Mouse (Mus musculus): ENCODE results near the gene Tmprss9. TPM values are rescaled to one million over a fixed set of nuclear protein-coding genes. Genes with fewer than 3 reads are reported as not detected.

Gene Tmprss9
- polyA plus RNA-seq, 1 experiment = 0.12 TPM

GRCm38 (mm10) chr10:80843087-80843930 is 28.3 kb upstream of the Tmprss9 start:
- no peak for DNase-seq (ENCODE audit: low read depth)

GRCm38 (mm10) chr10:80843931-80844547 is 27.6 kb upstream of the Tmprss9 start, which contains the start of gene Lingo3:
Gene Lingo3, minus strand, starts transcription at chr10:80844039.
- no peak for DNase-seq (ENCODE audit: low read depth)

GRCm38 (mm10) chr10:80845055-80845693 is 26.5 kb upstream of the Tmprss9 start:
- no peak for DNase-seq (ENCODE audit: low read depth)

GRCm38 (mm10) chr10:80845732-80846131 is 25.9 kb upstream of the Tmprss9 start:
- no peak for DNase-seq (ENCODE audit: low read depth)

GRCm38 (mm10) chr10:80848571-80848970 is 23.1 kb upstream of the Tmprss9 start:
- no peak for DNase-seq (ENCODE audit: low read depth)

- DNase-seq (ENCODE audit: low read depth) = peak; percentile 45
Observed at GRCm38 (mm10) chr10:80854913-80855748, 16.5 kb upstream of the Tmprss9 start, which contains the start of the genes Lsm7 and Sppl2b. Gene Lsm7, minus strand, starts transcription at chr10:80855209. Gene Sppl2b, plus strand, starts transcription at chr10:80855275.

GRCm38 (mm10) chr10:80855749-80856073 is 15.9 kb upstream of the Tmprss9 start:
- no peak for DNase-seq (ENCODE audit: low read depth)

GRCm38 (mm10) chr10:80856267-80856666 is 15.4 kb upstream of the Tmprss9 start:
- DNase-seq (ENCODE audit: low read depth) = no peak

- no peak for DNase-seq (ENCODE audit: low read depth)
Observed at GRCm38 (mm10) chr10:80856908-80857307, 14.7 kb upstream of the Tmprss9 start.

GRCm38 (mm10) chr10:80857386-80857785 is 14.3 kb upstream of the Tmprss9 start:
- DNase-seq (ENCODE audit: low read depth) = no peak

- DNase-seq (ENCODE audit: low read depth) = no peak
Observed at GRCm38 (mm10) chr10:80857848-80858247, 13.8 kb upstream of the Tmprss9 start.

- no peak for DNase-seq (ENCODE audit: low read depth)
Observed at GRCm38 (mm10) chr10:80858350-80858935, 13.2 kb upstream of the Tmprss9 start.

- DNase-seq (ENCODE audit: low read depth) = no peak
Observed at GRCm38 (mm10) chr10:80862305-80862704, 9.3 kb upstream of the Tmprss9 start.

- no peak for DNase-seq (ENCODE audit: low read depth)
Observed at GRCm38 (mm10) chr10:80864446-80864845, 7.2 kb upstream of the Tmprss9 start.

GRCm38 (mm10) chr10:80870993-80871392 is 655 bp upstream of the Tmprss9 start:
- no peak for DNase-seq (ENCODE audit: low read depth)

GRCm38 (mm10) chr10:80874035-80874434 is 2.4 kb downstream of the Tmprss9 start:
- no peak for DNase-seq (ENCODE audit: low read depth)

- DNase-seq (ENCODE audit: low read depth) = no peak
Observed at GRCm38 (mm10) chr10:80876028-80876427, 4.4 kb downstream of the Tmprss9 start.

- DNase-seq (ENCODE audit: low read depth) = no peak
Observed at GRCm38 (mm10) chr10:80876594-80876993, 4.9 kb downstream of the Tmprss9 start.

GRCm38 (mm10) chr10:80880131-80880641 is 8.5 kb downstream of the Tmprss9 start:
- DNase-seq (ENCODE audit: low read depth) = no peak

- DNase-seq (ENCODE audit: low read depth) = no peak
Observed at GRCm38 (mm10) chr10:80880901-80881300, 9.3 kb downstream of the Tmprss9 start.

- no peak for DNase-seq (ENCODE audit: low read depth)
Observed at GRCm38 (mm10) chr10:80881301-80881700, 9.7 kb downstream of the Tmprss9 start.

All from gonadal fat pad, adult 2 months (tissue).